Mouse (Mus musculus) mesoderm, embryonic 11.5 days (tissue): Measurements from ENCODE around the gene Dok5.
A peak's percentile ranks its signal among the peaks of the same experiment; 100 is the strongest.

Source experiments
- DNase-seq: peaks from one replicate; pipeline ENCODE4 v3.0.0-alpha.2; 2012; ENCODE audit warnings: low read depth, low spot score

Gene Dok5

DNA sequence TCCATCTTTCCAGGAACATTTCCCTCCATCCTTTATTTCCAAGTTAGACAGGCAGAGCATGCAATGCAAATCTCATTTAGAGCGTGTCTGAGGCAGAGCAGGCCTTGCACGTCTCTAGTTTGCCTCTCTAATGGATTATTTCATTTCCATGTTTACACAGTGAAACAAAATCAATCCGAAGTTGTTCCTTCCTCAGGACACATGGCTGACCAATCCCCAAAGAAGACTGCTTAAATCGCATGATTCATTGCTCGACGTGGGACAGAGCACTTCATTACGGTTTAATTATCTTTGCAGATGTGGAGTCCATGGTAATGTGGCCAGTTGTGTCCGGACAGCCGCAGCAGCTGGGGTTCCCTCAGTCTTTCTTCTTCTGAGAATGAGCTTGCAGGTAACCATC is 194.6 kb downstream of the Dok5 start:
- DNase-seq: peak; percentile 17
